Mouse (Mus musculus) lung, embryonic 16.5 days (tissue): ENCODE results near the gene Gm266. TPM values are rescaled to one million over a fixed set of nuclear protein-coding genes. Genes with fewer than 3 reads are reported as not detected.
A peak's percentile ranks its signal among the peaks of the same experiment; 100 is the strongest.

ENCODE experiments used
- ATAC-seq: fragments of 200-750 bp; cut with Nextera tagmentation; 2 replicates; pipeline ENCODE4 v1.8.0; 2017; ENCODE audit warnings: low read depth, mild to moderate bottlenecking, moderate library complexity
- H3K27ac ChIP-seq: fragments of 300-500 bp; sonication (generic); 2 replicates; pipeline ENCODE4 v1.5.1; 2014; ENCODE audit warnings: mild to moderate bottlenecking, control low read depth, low read length
- H3K27me3 ChIP-seq: fragments of 300-500 bp; sonication (generic); 2 replicates; pipeline ENCODE4 v1.6.1; 2014; ENCODE audit warnings: low read depth, low read length, mixed read lengths; ENCODE audit not compliant: control insufficient read depth, insufficient read depth
- H3K36me3 ChIP-seq: fragments of 300-500 bp; sonication (generic); 2 replicates; pipeline ENCODE4 v1.6.1; 2014; ENCODE audit warnings: low read length; ENCODE audit not compliant: control insufficient read depth, insufficient read depth
- H3K4me1 ChIP-seq: fragments of 300-500 bp; sonication (generic); replicated peaks from 2 replicates; pipeline ENCODE4 v1.6.1; 2014; ENCODE audit warnings: low read length, mixed read lengths; ENCODE audit not compliant: control insufficient read depth, insufficient read depth
- H3K4me2 ChIP-seq: fragments of 300-500 bp; sonication (generic); 2 replicates; pipeline ENCODE4 v1.6.1; 2014; ENCODE audit warnings: low read depth, low read length, control low read depth
- H3K4me3 ChIP-seq: fragments of 300-500 bp; sonication (generic); 2 replicates; pipeline ENCODE4 v1.5.1; 2014; ENCODE audit warnings: mild to moderate bottlenecking, low read length, control low read depth
- H3K9ac ChIP-seq: fragments of 300-500 bp; sonication (generic); 2 replicates; pipeline ENCODE4 v1.6.1; 2014; ENCODE audit warnings: low read length, control low read depth
- H3K9me3 ChIP-seq: fragments of 300-500 bp; sonication (generic); 2 replicates; pipeline ENCODE4 v1.6.1; 2016; ENCODE audit warnings: low read length; ENCODE audit not compliant: control insufficient read depth
- WGBS: fragments of 180-500 bp; shearing (Covaris S2); extraction: QIAGEN DNeasy Blood & Tissue Kit; methylation state at CpG from one replicate; pipeline ENCODE4 v1.1.7; 2014; 5-methylcytosine and 5-hydroxymethylcytosine counted together
- polyA plus RNA-seq: library from polyadenylated mRNA; unstranded; fragments of >200 nt; fragmentation: Nextera tagmentation; extraction: Ambion mirVana; gene quantifications from 2 replicates; pipeline ENCODE4 v1.2.1, GENCODE M21; 2015

Gm266 gene
- polyA plus RNA-seq, 1 experiment from 2014 or later = 3.9 TPM

- no peak overlapping the region for H3K4me2 ChIP-seq
- 43% methylated on average over 1 of the region's 1 CpGs for WGBS
These were observed 14.5 kb downstream of the Gm266 start for GRCm38 (mm10) chr12:111471119-111471518.

GRCm38 (mm10) chr12:111469507-111469906 lies 16.1 kb downstream of the Gm266 start:
- WGBS = 5% methylated on average over 8 of the region's 8 CpGs
- H3K36me3 ChIP-seq = no peaks in the 10 kb centered on the region
- H3K4me3 ChIP-seq = no peak overlapping the region
- H3K9ac ChIP-seq = no peak overlapping the region
- no peak overlapping the region for H3K4me2 ChIP-seq
- peak; percentile 74; the same call in 1 of the 2 replicates for ATAC-seq
- no peaks in the 10 kb centered on the region for H3K4me1 ChIP-seq
- no peaks in the 10 kb centered on the region for H3K9me3 ChIP-seq
- no peaks in the 10 kb centered on the region for H3K27me3 ChIP-seq
- no peak overlapping the region for H3K27ac ChIP-seq

More at GRCm38 (mm10) chr12:111471119-111471518, 14.5 kb downstream of the Gm266 start:
- no peaks in the 10 kb centered on the region for H3K9me3 ChIP-seq
- H3K27me3 ChIP-seq = no peaks in the 10 kb centered on the region
- no peak overlapping the region for H3K9ac ChIP-seq
- H3K4me3 ChIP-seq = no peak overlapping the region
- no peak for ATAC-seq
- no peaks in the 10 kb centered on the region for H3K36me3 ChIP-seq
- no peaks in the 10 kb centered on the region for H3K4me1 ChIP-seq
- no peak overlapping the region for H3K27ac ChIP-seq

GRCm38 (mm10) chr12:111468206-111468605 lies 17.4 kb downstream of the Gm266 start:
- no peaks in the 10 kb centered on the region for H3K4me1 ChIP-seq
- H3K27ac ChIP-seq = no peak overlapping the region
- no peak overlapping the region for H3K9ac ChIP-seq
- ATAC-seq = no peak
- no peaks in the 10 kb centered on the region for H3K27me3 ChIP-seq
- 81% methylated on average over 7 of the region's 7 CpGs for WGBS
- no peak overlapping the region for H3K4me2 ChIP-seq
- no peaks in the 10 kb centered on the region for H3K36me3 ChIP-seq
- H3K4me3 ChIP-seq = no peak overlapping the region
- H3K9me3 ChIP-seq = no peaks in the 10 kb centered on the region

GRCm38 (mm10) chr12:111466369-111466768 lies 19.3 kb downstream of the Gm266 start:
- Histone ChIP-seq H3K27me3 (no peaks in the 10 kb centered on the region), H3K4me2 (no peak overlapping the region), H3K4me3 (no peak overlapping the region), H3K4me1 (0 out of 2 replicates have a peak, but pooled peaks cover 2% of the 10 kb centered on the region), H3K27ac (no peak overlapping the region), H3K36me3 (no peaks in the 10 kb centered on the region), H3K9ac (no peak overlapping the region), H3K9me3 (no peaks in the 10 kb centered on the region)
- no peak for ATAC-seq
- 92% methylated on average over 3 of the region's 3 CpGs for WGBS

GRCm38 (mm10) chr12:111463570-111463969 lies 22.1 kb downstream of the Gm266 start:
- Histone ChIP-seq H3K4me3 (no peak overlapping the region), H3K9me3 (no peaks in the 10 kb centered on the region), H3K27me3 (no peaks in the 10 kb centered on the region), H3K9ac (no peak overlapping the region), H3K4me2 (no peak overlapping the region), H3K4me1 (0 out of 2 replicates have a peak, but pooled peaks cover 2% of the 10 kb centered on the region), H3K27ac (no peak overlapping the region), H3K36me3 (no peaks in the 10 kb centered on the region)
- ATAC-seq = no peak
- WGBS = 74% methylated on average over 7 of the region's 7 CpGs

- Histone ChIP-seq H3K9ac (no peak overlapping the region), H3K36me3 (no peaks in the 10 kb centered on the region), H3K4me3 (no peak overlapping the region), H3K9me3 (no peaks in the 10 kb centered on the region), H3K27ac (no peak overlapping the region), H3K4me1 (peaks cover 12% of the 10 kb centered on the region; the same call in 1 of the 2 replicates), H3K27me3 (no peaks in the 10 kb centered on the region), H3K4me2 (no peak overlapping the region)
- WGBS = 94% methylated on average over 1 of the region's 1 CpGs
- no peak for ATAC-seq
These were observed 27.9 kb downstream of the Gm266 start for GRCm38 (mm10) chr12:111457742-111458141.

GRCm38 (mm10) chr12:111455860-111456259 lies 29.8 kb downstream of the Gm266 start:
- Histone ChIP-seq H3K27ac (no peak overlapping the region), H3K9me3 (no peaks in the 10 kb centered on the region), H3K4me2 (no peak overlapping the region), H3K36me3 (no peaks in the 10 kb centered on the region), H3K4me3 (no peak overlapping the region), H3K4me1 (peaks cover 11% of the 10 kb centered on the region; the same call in 1 of the 2 replicates), H3K27me3 (peaks cover 10% of the 10 kb centered on the region; the same call in 1 of the 2 replicates), H3K9ac (no peak overlapping the region)
- ATAC-seq = no peak
- 50% methylated on average over 8 of the region's 8 CpGs for WGBS

- Histone ChIP-seq H3K27me3 (peaks cover 13% of the 10 kb centered on the region; the same call in 1 of the 2 replicates), H3K9ac (no peak overlapping the region), H3K4me2 (no peak overlapping the region), H3K9me3 (no peaks in the 10 kb centered on the region), H3K4me3 (no peak overlapping the region), H3K36me3 (no peaks in the 10 kb centered on the region), H3K27ac (no peak overlapping the region), H3K4me1 (peaks cover 13% of the 10 kb centered on the region; the same call in 1 of the 2 replicates)
- WGBS = 55% methylated on average over 12 of the region's 12 CpGs
- ATAC-seq = no peak
These were observed 30.2 kb downstream of the Gm266 start for GRCm38 (mm10) chr12:111455311-111455846.

- Histone ChIP-seq H3K36me3 (no peaks in the 10 kb centered on the region), H3K27me3 (peaks cover 13% of the 10 kb centered on the region; the same call in 1 of the 2 replicates), H3K4me3 (no peak overlapping the region), H3K27ac (no peak overlapping the region), H3K9ac (no peak overlapping the region), H3K4me1 (peaks cover 17% of the 10 kb centered on the region), H3K9me3 (no peaks in the 10 kb centered on the region), H3K4me2 (no peak overlapping the region)
- WGBS = 55% methylated on average over 10 of the region's 10 CpGs
- no peak for ATAC-seq
These were observed 30.9 kb downstream of the Gm266 start for GRCm38 (mm10) chr12:111454543-111455280.
